Mouse (Mus musculus) lung, postnatal 0 days (tissue): ENCODE data around the gene Fsd2.

Experiments
- CTCF ChIP-seq: IDR thresholded peaks from 2 replicates; pipeline ENCODE4 v1.5.1; 2016; ENCODE audit warnings: antibody characterized with exemption, mild to moderate bottlenecking
- EP300 ChIP-seq: IDR thresholded peaks from 2 replicates; pipeline ENCODE4 v1.6.1; 2016; ENCODE audit warnings: antibody characterized with exemption, mild to moderate bottlenecking, control low read depth

- TF ChIP-seq CTCF (no peak), EP300 (no peak)
These were observed 5.2 kb upstream of the Fsd2 start for GRCm38 (mm10) chr7:81571941-81572441.
